Mouse (Mus musculus): ENCODE measurements around the gene Gm5737. TPM values are rescaled to one million over a fixed set of nuclear protein-coding genes. Genes with fewer than 3 reads are reported as not detected.

Gene Gm5737
- total and polyA plus RNA-seq, 2 experiments from 2014 or later = 0.11 to 0.58 TPM

GRCm38 (mm10) chr7:120848831-120849512 is 36.8 kb downstream of the Gm5737 start:
- H3K4me1 ChIP-seq (ENCODE audit: insufficient read depth, low read length) = peaks cover 8% of the 10 kb centered on the region; the same call in 1 of the 2 replicates
- 87% methylated on average over 3 of the region's 3 CpGs for WGBS
- TF ChIP-seq CTCF (IDR thresholded peaks at IDR 0.05; ENCODE audit: low read depth) = no peak

GRCm38 (mm10) chr7:120850165-120850564 is 38.0 kb downstream of the Gm5737 start:
- TF ChIP-seq CTCF (IDR thresholded peaks at IDR 0.05; ENCODE audit: low read depth) = no peak
- H3K36me3 ChIP-seq (ENCODE audit: insufficient read depth, low read length) = no peaks in the 10 kb centered on the region
- 84% methylated on average over 3 of the region's 3 CpGs for WGBS
- H3K9ac ChIP-seq (replicated peaks; ENCODE audit: low read length) = no peak overlapping the region
- ATAC-seq (no peak), DNase-seq (ENCODE audit: low spot score) (no peak)
- no peaks in the 10 kb centered on the region for H3K9me3 ChIP-seq (ENCODE audit: low read length)
- no peaks in the 10 kb centered on the region for H3K4me1 ChIP-seq (ENCODE audit: insufficient read depth, low read length)
- H3K4me2 ChIP-seq (ENCODE audit: low read depth, low read length) = no peak overlapping the region
- H3K27ac ChIP-seq = no peak overlapping the region
- no peak overlapping the region for H3K4me3 ChIP-seq (ENCODE audit: low read length)
- H3K27me3 ChIP-seq (ENCODE audit: insufficient read depth, low read length) = no peaks in the 10 kb centered on the region

More at GRCm38 (mm10) chr7:120848831-120849512, 36.8 kb downstream of the Gm5737 start:
- no peak overlapping the region for H3K4me3 ChIP-seq (ENCODE audit: low read length)
- no peaks in the 10 kb centered on the region for H3K9me3 ChIP-seq (ENCODE audit: low read length)
- H3K9ac ChIP-seq (replicated peaks; ENCODE audit: low read length) = no peak overlapping the region
- H3K36me3 ChIP-seq (ENCODE audit: insufficient read depth, low read length) = no peaks in the 10 kb centered on the region
- H3K27ac ChIP-seq = no peak overlapping the region
- DNase-seq (ENCODE audit: low spot score) (no peak), ATAC-seq (no peak)
- no peaks in the 10 kb centered on the region for H3K27me3 ChIP-seq (ENCODE audit: insufficient read depth, low read length)
- H3K4me2 ChIP-seq (ENCODE audit: low read depth, low read length) = no peak overlapping the region

GRCm38 (mm10) chr7:120859854-120860253 is 47.7 kb downstream of the Gm5737 start:
- Histone ChIP-seq H3K9me3 (ENCODE audit: low read length) (no peaks in the 10 kb centered on the region), H3K27ac (no peak overlapping the region), H3K36me3 (ENCODE audit: insufficient read depth, low read length) (peaks cover 5% of the 10 kb centered on the region), H3K9ac (replicated peaks; ENCODE audit: low read length) (no peak overlapping the region), H3K4me3 (ENCODE audit: low read length) (no peak overlapping the region), H3K27me3 (ENCODE audit: insufficient read depth, low read length) (no peaks in the 10 kb centered on the region), H3K4me2 (ENCODE audit: low read depth, low read length) (no peak overlapping the region), H3K4me1 (ENCODE audit: insufficient read depth, low read length) (peaks cover 3% of the 10 kb centered on the region; the same call in 1 of the 2 replicates)
- 91% methylated on average over 11 of the region's 11 CpGs for WGBS
- DNase-seq (ENCODE audit: low spot score) = no peak
- ATAC-seq = no peak
- TF ChIP-seq CTCF (IDR thresholded peaks at IDR 0.05; ENCODE audit: low read depth) = no peak

- Histone ChIP-seq H3K9me3 (ENCODE audit: low read length) (no peaks in the 10 kb centered on the region), H3K27me3 (ENCODE audit: insufficient read depth, low read length) (no peaks in the 10 kb centered on the region), H3K4me3 (ENCODE audit: low read length) (no peak overlapping the region), H3K4me1 (ENCODE audit: insufficient read depth, low read length) (peaks cover 3% of the 10 kb centered on the region; the same call in 1 of the 2 replicates), H3K9ac (replicated peaks; ENCODE audit: low read length) (no peak overlapping the region), H3K4me2 (ENCODE audit: low read depth, low read length) (no peak overlapping the region), H3K27ac (no peak overlapping the region), H3K36me3 (ENCODE audit: insufficient read depth, low read length) (peaks cover 5% of the 10 kb centered on the region)
- DNase-seq (ENCODE audit: low spot score) (no peak), ATAC-seq (no peak)
- TF ChIP-seq CTCF (IDR thresholded peaks at IDR 0.05; ENCODE audit: low read depth) = no peak
- WGBS = 56% methylated on average over 10 of the region's 10 CpGs
These were observed 48.8 kb downstream of the Gm5737 start for GRCm38 (mm10) chr7:120860799-120861487.

GRCm38 (mm10) chr7:120861488-120862047 is 49.4 kb downstream of the Gm5737 start:
- Histone ChIP-seq H3K9ac (replicated peaks; ENCODE audit: low read length) (no peak overlapping the region), H3K4me1 (ENCODE audit: insufficient read depth, low read length) (peaks cover 3% of the 10 kb centered on the region; the same call in 1 of the 2 replicates), H3K4me2 (ENCODE audit: low read depth, low read length) (no peak overlapping the region), H3K27me3 (ENCODE audit: insufficient read depth, low read length) (no peaks in the 10 kb centered on the region), H3K9me3 (ENCODE audit: low read length) (no peaks in the 10 kb centered on the region), H3K27ac (no peak overlapping the region), H3K4me3 (ENCODE audit: low read length) (no peak overlapping the region), H3K36me3 (ENCODE audit: insufficient read depth, low read length) (peaks cover 5% of the 10 kb centered on the region)
- TF ChIP-seq CTCF (IDR thresholded peaks at IDR 0.05; ENCODE audit: low read depth) = no peak
- DNase-seq (ENCODE audit: low spot score) (no peak), ATAC-seq (no peak)
- WGBS = 71% methylated on average over 2 of the region's 2 CpGs

GRCm38 (mm10) chr7:120862196-120862595 is 50.0 kb downstream of the Gm5737 start:
- Histone ChIP-seq H3K27me3 (ENCODE audit: insufficient read depth, low read length) (no peaks in the 10 kb centered on the region), H3K27ac (no peak overlapping the region), H3K4me2 (ENCODE audit: low read depth, low read length) (no peak overlapping the region), H3K9me3 (ENCODE audit: low read length) (no peaks in the 10 kb centered on the region), H3K4me1 (ENCODE audit: insufficient read depth, low read length) (peaks cover 3% of the 10 kb centered on the region; the same call in 1 of the 2 replicates), H3K4me3 (ENCODE audit: low read length) (no peak overlapping the region), H3K9ac (replicated peaks; ENCODE audit: low read length) (no peak overlapping the region), H3K36me3 (ENCODE audit: insufficient read depth, low read length) (peaks cover 5% of the 10 kb centered on the region)
- no peak for TF ChIP-seq CTCF (IDR thresholded peaks at IDR 0.05; ENCODE audit: low read depth)
- DNase-seq (ENCODE audit: low spot score) = no peak
- WGBS = 30% methylated on average over 3 of the region's 3 CpGs
- no peak for ATAC-seq

Measured in hindbrain, postnatal 0 days (tissue).